Mouse (Mus musculus) spleen, postnatal 14 days (tissue): Measurements from ENCODE around the gene 2810408A11Rik.
A peak's percentile ranks its signal among the peaks of the same experiment; 100 is the strongest.

Source experiments
- DNase-seq, 2 experiments: peaks; one replicate each; pipeline ENCODE4 v3.0.0; 2021 to 2022; ENCODE audit warnings: low spot score in 2 of 2

The 2810408A11Rik gene

DNA sequence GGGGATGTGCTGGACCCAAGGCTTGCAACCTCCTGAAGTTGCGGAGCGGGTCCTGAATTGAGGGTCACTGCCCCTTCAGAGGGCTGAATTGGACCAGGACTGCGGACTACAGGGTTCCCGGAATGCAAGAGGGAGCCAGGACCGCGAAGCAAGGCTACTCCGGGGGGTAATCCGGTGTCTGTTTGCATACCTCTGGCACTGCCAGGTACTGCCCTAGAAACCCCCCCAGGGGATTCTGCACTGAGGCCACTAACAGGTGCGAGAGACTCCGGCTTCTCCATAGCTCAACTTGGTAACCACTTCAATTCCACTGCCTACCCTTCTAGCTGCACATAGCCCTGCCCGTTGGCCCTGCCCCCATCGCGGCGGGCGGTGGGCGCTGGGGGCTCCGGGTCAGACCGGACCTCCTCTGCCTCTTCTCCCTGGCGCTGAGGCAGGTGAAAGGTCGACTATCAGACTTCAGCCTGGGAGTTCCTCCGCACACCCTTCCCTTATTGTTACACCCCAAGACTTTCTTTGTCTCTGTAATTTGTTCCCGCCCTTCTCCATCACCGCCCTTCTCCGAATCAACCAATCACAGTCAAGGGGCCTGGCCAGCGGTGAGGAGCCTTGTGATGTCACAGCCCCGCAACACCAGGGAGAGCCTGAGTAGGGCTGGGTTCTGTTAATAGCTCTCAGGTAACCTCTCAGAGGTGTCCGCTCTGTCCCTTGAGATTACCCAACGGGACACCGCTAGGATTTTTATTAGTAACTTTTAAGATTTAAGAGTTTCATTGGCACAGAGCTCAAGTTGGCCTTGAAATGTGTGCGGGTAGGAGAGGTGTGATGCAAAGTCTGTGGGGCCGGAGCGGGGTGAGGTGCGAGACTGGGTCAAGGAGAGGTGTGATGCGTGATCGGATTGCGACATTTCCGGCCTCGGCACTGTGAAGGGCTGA, at the start of gene 2810408A11Rik, which contains the start of gene Neurl4:
Gene 2810408A11Rik, minus strand, starts transcription at position 517 of the 935 bp plus-strand sequence.
Gene Neurl4, plus strand, starts transcription at position 602 of the 935 bp plus-strand sequence.
- peak; percentile 76 to 79 for DNase-seq

DNA sequence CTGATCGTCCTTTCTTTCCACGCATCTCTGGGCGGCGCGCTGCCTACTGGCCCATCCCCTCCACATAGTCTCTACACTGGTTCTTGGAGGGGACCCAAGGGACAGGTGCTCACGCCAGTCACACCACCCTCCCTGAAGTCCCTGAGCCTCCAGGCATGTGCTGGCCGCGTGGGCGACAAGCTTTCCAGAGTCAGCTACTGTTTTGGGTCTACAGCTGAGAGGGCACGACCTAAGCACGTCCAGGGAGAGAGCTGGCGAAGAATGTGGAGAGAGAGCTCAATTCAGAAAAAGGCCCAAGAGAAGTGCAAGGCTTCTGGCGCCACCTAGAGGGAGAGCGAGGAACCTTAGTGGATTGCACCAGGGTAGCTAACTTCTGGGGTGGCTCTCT, 48.0 kb upstream of the 2810408A11Rik start:
- peak; percentile 81 to 88 for DNase-seq

DNA sequence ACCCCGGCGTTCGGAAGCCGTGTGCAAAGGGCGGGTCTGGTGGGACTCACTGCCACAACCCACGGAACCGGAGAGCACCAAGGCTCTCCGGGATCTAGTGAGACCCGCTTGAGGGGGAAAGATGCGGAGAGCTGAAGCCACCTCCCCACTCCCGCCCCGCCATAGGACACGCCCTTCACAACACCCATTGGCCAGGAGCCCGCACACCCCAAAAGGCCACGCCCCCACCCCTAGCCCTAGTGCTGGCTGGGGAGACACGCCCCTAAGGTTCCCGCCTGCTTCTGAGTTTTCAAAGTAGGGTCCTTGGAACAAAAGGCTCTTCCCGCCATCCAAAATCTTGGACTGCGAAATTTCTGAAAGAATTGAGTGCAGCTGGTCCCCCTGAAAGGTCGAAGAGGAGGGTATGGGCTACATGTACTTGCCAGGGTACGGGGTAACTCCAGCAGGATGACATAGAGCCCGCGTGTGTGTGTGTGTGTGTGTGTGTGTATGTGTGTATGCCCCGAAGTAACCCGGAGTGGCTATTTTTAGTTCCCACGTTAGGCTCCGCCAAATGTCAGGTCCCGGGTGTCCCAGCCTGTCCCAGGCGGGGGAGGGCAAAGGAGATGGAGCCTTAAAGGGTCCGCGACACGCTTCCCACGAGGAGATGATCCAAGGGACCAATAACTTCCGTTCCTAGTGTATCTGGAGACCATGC, 47.4 kb upstream of the 2810408A11Rik start, which contains the start of gene Slc2a4:
Gene Slc2a4, minus strand, starts transcription at position 123 of the 697 bp plus-strand sequence.
- DNase-seq = peak; percentile 92 to 94

DNA sequence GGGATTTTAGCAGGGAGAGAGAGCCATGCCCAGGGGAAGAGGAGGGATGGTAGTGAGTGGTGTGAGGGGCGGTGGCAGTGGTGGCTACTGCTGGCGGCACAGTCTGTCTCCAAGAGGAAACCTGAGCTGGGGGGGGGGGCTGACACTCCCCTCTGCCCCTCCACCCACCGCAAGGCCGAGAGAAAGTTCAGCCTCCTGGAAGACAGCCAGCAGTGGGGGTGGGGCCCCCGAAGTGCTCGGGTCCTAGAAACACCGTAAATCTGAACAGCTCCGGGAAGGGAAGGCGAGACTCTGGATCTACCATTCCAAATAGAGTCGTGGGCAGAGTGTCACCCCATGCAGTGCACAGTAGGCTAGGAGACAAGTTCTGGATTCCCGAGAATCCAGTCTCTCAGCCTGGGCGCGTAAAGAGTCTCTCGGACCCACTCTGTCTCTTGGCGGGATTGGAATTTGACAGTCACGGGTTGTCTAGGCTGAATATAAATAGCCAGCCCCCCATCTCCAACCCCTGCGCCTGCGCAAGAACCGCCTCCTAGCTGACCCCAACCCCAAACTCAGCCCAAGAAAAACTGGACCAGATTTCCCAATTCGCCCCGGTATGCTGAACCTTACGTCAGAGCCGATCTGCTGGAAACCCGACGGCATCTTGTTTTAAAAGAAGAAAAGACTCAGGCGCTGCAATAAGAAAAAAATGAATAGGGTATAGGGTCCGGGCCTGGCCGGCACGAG, 46.7 kb upstream of the 2810408A11Rik start:
- peak; percentile 50 to 56 for DNase-seq

DNA sequence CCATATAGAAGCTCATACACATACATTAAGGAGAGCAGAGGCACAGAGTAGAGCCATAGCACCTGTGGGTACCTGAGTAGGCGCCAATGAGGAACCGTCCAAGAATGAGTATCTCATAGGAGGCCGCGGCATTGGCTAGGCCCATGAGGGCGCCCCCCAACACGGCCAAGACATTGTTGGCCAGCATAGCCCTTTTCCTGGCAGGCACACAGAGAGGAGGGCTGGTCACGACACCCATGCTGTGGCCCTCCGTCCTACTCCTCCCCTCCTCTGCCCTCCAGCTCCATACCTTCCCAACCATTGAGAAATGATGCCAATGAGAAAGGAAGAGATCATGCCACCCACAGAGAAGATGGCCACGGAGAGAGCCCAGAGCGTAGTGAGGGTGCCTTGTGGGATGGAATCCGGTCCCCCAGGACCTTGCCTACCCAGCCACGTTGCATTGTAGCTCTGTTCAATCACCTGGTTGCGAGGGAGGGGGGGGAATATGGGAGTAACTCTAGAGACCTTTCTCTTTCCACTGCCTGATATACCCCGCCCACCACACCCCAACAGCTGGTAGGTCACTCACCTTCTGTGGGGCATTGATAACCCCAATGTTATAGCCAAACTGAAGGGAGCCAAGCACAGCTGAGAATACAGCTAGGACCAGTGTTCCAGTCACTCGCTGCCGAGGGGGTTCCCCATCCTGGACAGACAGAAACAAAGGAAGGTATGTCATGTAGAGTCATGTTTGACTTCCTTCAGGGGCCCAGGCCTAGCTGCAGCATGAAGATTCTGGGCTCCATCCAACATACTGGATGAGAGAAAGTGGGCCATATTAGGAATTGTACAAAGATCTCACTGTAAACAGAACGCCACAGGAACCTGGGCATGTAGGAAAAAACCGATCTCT, 45.5 kb upstream of the 2810408A11Rik start:
- peak in 1 of 2 experiments; percentile 21 for DNase-seq

DNA sequence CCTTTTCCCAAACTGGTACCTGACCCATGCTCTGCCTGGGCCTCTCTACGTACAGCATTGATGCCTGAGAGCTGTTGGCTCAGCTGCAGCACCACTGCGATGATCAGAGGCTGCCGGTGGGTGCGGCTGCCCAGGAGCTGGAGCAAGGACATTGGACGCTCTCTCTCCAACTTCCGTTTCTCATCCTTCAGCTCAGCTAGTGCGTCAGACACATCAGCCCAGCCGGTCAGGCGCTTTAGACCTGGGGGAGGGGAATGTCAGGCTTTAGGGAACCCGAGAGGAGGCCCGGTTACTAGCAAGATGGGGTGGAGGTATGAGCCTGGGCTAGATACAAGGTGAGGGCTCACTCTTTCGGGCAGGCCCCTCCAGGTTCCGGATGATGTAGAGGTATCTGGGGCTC, 44.4 kb upstream of the 2810408A11Rik start:
- DNase-seq = no peak

DNA sequence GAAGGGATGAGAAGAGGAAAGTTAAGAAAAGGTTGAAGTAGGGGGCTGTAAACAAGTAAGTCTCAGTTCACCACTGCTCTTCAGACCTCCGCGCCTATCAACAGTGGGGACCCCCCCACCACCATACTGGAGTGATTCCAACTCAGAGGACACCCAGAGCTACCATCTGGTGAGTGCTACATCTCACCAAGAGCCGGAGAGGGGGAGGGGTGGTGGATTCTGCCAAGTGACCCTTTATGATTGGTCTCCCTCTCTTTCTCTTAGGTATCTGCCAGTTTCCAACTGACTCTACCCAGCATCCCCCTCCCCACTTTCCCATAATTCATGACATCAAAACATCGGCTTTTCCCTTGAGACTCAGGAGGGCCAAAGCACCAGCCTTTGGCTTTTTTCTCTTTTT, 40.2 kb upstream of the 2810408A11Rik start:
- no peak for DNase-seq

DNA sequence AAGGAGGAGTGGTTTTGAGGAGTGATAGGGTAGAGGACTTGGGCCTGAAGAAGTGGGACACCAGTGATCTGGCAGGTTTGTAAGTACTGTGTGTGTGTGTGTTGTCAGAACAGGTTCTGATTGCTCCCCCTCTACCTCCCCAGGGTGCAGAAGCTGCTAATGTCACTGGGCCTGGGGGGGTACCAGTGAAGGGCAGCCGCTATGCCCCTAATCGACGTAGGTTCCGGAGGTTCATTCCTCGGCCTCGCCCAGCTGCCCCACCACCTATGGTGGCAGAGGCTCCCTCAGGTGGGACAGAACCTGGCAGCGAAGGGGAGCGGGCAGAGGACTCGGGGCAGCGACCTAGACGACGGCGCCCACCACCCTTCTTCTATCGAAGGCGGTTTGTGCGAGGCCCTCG, 38.9 kb upstream of the 2810408A11Rik start:
- DNase-seq = no peak

DNA sequence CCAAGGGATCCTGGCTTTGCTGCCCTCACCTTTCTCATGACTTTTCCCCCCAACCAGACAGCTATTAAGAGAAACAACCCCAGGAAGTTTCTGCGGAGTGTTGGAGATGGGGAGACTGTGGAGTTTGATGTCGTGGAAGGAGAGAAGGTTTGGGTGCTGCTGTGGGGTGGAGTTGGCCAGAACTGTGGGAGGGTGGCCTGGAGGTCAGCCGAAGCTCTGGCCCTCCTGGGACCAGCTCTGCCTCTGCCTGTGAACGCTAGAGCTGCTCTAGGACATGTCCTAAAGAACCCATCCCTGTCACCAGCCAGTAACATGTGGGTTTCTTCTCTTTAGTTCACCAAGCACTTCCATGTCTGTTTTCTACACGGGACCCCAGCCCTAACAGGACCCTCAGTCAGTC, 38.4 kb upstream of the 2810408A11Rik start:
- DNase-seq = no peak

DNA sequence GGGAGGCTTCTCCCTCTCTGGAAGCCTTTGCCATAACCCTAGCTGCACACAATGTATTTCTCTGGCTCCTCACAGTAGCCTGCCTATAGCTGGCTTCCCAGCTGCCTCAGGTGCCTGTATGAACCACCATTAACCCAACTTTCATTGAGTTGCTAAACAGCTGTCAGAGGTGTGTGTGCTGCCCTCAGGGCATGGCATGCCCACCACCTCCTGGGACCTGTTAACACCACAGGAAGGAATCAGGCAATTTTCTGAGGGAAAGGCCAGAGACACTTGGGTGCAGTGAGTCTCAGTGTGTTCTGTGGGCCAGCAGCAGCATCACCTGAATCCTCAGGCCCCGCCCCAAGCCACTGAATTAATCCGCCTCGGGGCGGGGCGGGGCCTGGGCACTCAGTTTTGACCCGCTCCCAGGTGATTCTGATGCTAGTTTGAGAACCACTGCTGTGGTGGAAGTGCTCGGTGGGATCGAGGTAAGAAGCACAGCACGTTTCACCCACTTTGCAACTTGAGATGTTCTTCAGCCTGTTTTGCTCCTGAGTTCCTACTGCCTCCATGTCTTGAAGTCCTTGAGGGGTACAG, 37.7 kb upstream of the 2810408A11Rik start:
- DNase-seq = no peak

DNA sequence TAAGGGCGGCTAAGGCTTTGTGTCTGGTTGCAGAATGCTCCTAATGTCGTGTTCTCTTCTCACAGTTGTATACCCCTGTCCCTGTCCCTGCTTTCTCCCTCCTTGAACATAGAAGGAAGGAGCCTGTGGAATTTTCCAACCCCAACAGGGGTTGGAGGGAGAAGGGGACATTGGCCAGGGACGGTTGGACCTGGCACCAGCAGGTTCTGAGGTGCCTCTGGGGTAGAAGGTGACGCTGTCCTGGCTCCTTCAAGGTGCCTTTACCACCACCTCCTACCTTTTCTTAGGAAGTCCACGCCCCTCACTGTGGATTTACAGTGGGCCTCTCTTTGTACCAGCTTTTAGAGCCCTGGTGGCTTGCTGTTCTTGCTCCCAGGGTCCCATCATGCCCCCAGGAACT, 37.0 kb upstream of the 2810408A11Rik start:
- DNase-seq = no peak

DNA sequence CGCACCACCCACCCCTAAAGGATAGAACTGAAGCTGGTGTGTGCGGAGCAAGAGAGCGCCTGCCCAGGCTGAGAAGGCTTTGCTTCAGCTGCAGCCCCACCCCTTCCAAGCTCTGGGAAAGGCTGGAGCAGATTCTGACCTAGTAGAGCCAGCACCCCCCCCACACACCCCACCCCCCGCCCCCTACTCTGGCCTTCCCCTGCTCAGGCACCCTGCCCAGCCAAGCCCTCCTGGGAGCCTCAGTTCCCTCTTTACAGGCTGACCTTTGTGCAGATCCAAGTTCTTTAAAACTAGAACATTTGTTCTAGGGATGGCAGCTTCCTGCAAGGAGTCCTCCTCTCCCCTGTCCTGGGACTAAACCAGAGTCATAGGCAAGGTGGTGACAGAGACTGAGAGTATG, 36.6 kb upstream of the 2810408A11Rik start:
- DNase-seq = no peak

DNA sequence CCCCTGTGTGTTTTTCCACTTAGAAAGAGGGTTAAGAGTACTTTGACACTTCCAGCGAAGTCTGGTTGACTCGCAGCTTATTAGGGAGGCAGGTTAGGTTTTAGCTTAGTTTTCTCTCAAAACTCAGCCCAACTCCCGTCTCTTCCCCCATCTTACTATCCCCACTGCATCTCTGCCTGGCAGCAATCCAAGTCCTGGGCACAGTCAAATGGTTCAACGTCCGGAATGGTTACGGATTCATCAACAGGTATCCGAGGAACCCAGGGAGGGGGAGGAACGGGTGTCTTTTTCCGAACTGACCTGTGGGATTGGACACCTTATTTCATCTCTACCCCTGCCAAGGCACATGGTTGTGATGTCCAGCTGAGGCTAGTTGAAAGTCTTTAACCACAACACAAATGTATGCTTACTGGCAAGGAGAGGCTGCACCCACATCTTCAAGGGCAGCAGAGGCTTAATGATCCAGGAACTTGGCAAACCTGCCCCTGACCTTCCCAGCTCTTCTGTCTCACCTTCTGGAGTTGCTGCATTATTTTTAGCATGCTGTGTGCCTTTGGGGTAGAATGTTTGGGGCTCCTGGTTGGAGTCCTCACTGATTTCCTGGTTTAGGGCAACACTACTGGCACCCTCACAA, 36.0 kb upstream of the 2810408A11Rik start:
- DNase-seq = no peak

DNA sequence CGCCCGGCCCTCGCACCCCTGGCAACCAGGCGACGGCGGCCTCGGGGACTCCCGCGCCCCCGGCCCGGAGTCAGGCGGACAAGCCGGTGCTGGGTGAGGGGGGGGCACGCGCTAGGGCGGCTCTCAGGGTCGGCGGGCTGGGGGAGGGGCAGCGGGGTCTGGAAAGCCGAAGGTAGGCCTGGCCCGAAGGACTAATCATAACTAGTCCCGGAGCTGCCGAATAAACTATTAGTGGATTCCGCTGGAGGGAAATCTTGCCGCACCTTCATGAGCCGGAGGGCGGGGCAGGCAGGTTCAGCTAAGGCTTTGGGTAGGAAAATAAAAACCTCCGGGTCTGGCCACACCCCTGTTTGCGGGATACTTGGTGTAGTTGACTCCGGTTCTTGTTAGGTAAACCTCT, 35.4 kb upstream of the 2810408A11Rik start:
- no peak for DNase-seq

DNA sequence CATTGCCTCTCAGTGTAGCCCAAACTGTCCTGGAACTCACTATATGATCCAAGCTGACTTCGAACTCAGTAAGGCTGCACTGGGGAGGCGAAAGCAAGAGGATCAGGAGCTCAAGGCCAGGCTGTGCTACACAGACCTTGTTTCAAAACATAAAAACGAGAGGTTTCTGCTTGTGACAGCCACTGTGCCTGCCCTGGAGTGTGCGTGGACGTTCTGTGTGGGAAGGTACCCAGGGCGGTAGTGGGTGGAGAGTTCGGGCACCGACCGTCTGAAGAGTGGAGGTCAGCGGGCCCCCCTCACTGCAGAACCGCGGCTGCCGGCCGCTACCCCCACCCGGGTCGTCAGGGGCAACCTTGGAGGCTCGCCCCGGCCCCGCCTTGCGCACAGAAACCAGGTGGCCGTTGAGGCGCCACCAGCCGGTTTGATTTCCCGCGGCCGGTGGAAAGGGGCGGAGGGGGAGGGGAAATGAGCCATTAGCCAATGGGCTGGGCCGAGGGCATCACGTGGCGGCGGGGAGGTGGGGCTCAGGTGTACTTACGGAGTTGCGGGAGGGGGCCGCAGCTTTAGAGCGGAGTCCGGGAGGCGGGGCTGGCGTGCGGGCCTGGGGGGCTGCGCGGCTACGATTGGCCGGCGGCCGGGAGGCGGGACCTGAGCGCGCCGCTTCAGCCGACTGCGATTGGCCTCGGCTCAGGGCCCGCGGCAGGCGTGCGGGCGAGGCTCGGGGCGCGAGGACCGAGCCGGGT, 34.5 kb upstream of the 2810408A11Rik start, which contains the start of gene Ybx2:
Gene Ybx2, plus strand, starts transcription at position 660 of the 743 bp plus-strand sequence.
- DNase-seq = peak; percentile 76 to 81

DNA sequence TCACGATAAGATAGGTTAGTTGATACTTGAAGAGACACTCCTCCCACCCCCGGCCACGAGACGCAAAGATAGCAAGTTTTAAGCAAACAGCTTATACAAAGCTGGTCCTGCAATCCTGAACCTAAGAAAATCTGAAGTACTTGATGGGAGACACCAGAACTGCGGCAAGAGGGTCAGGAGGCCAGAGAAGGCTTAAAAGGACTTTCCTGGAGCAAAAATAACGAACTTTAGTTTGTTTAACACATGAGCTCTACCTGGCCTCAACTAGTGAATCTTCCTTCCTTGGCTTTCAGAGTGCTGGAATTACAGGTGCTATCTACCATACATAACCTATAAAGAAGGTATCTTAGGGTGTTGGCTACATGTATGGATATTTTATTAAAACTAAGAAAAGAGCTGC, 33.9 kb upstream of the 2810408A11Rik start:
- no peak for DNase-seq

DNA sequence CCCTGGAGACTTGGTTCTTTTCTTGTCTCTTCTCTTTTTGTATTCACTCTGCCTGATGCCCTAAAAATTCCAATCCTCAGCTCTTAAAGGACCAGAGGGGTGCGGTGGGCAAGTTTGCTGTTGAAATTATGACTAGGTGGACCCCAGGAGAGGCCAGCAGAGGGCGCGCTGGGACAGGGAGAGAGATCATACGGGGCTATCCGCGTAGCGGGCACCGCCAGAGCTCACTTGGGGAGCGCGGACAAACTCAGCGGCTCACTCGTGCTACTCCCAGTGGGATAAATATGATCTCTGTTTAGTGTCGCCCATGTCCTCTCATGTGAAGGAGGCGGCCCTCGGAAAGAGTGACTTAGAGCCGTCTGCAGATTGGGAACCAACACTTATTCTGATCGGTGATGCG, 33.4 kb upstream of the 2810408A11Rik start:
- peak; percentile 91 to 97 for DNase-seq

DNA sequence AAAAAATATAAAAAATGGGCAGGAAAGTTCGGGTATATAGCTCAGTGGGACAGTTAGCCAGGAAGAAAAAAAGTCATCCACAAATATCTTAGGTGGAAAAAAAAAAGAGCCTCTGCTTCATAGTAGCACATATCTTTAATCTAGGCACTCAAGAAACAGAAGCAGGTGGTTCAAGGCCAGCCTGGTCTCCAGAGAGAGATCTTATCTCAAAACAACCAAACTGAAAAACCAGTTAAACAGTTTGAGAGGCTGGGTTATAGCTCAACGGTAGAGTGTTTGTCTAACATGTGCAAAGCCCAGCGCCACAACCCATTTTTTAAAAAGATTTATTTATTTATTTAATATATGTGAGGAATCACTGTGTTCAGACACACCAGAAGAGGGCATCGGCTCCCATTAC, 32.3 kb upstream of the 2810408A11Rik start:
- DNase-seq = no peak

DNA sequence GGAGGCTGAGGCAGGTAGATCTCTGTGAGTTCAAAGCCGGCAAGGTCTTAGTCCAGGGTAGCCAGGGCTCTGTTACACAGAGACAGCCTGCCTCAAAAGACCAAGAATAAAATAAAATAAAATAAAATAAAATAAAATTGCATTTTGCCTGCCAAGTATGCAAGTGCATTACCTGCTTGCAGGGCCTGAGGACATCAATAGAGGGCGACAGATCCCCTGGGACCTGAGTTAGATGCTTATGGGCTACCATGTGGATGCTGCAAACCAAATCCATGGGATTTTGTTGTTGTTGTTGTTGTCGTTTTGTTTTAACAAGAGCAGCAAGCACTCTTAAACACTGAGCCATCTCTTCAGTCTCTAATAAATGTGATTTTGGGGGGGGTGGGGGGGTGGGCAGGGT, 31.5 kb upstream of the 2810408A11Rik start:
- DNase-seq = no peak
